Mouse (Mus musculus): Measurements from ENCODE around the gene H2-Aa. TPM values are rescaled to one million over a fixed set of nuclear protein-coding genes. Genes with fewer than 3 reads are reported as not detected.
"Not testable (repeated sequence)": the region's sequence is repeated elsewhere in the genome, so short reads cannot be mapped to it uniquely, and the experiment has no call there.

Gene H2-Aa
- polyA plus RNA-seq, 1 experiment from 2014 or later, result 7.9 TPM

GRCm38 (mm10) chr17:34312185-34312584 is 24.6 kb upstream of the H2-Aa start:
- no peaks in the 10 kb centered on the region for H3K9me3 ChIP-seq (replicated peaks; ENCODE audit: control insufficient read depth, low read length)
- H3K4me1 ChIP-seq (ENCODE audit: control insufficient read depth, insufficient read depth, low read length), result no peaks in the 10 kb centered on the region
- H3K36me3 ChIP-seq (ENCODE audit: control insufficient read depth, insufficient read depth, low read length), result no peaks in the 10 kb centered on the region
- H3K27ac ChIP-seq (ENCODE audit: low read length), result no peak overlapping the region
- H3K4me2 ChIP-seq (ENCODE audit: low read depth, low read length), result no peak overlapping the region
- ATAC-seq (ENCODE audit: insufficient read depth, low FRiP score), result no peak
- no peak overlapping the region for H3K9ac ChIP-seq (ENCODE audit: low read length)
- H3K27me3 ChIP-seq (ENCODE audit: control insufficient read depth, insufficient read depth, low read length), result no peaks in the 10 kb centered on the region
- 85% methylated on average over 1 of the region's 1 CpGs for WGBS
- no peak overlapping the region for H3K4me3 ChIP-seq (replicated peaks; ENCODE audit: low read length)

GRCm38 (mm10) chr17:34310526-34310925 is 22.9 kb upstream of the H2-Aa start:
- 86% methylated on average over 3 of the region's 3 CpGs for WGBS
- not testable (repeated sequence) for H3K27me3 ChIP-seq (ENCODE audit: control insufficient read depth, insufficient read depth, low read length); H3K9me3 ChIP-seq (replicated peaks; ENCODE audit: control insufficient read depth, low read length); H3K9ac ChIP-seq (ENCODE audit: low read length); H3K27ac ChIP-seq (ENCODE audit: low read length); H3K4me1 ChIP-seq (ENCODE audit: control insufficient read depth, insufficient read depth, low read length); ATAC-seq (ENCODE audit: insufficient read depth, low FRiP score); H3K36me3 ChIP-seq (ENCODE audit: control insufficient read depth, insufficient read depth, low read length); H3K4me2 ChIP-seq (ENCODE audit: low read depth, low read length); H3K4me3 ChIP-seq (replicated peaks; ENCODE audit: low read length)

- H3K36me3 ChIP-seq (ENCODE audit: control insufficient read depth, insufficient read depth, low read length), result no peaks in the 10 kb centered on the region
- H3K9me3 ChIP-seq (replicated peaks; ENCODE audit: control insufficient read depth, low read length), result no peaks in the 10 kb centered on the region
- 20% methylated on average over 38 of the region's 38 CpGs for WGBS
- peak; percentile 86 for ATAC-seq (ENCODE audit: insufficient read depth, low FRiP score)
- no peaks in the 10 kb centered on the region for H3K4me1 ChIP-seq (ENCODE audit: control insufficient read depth, insufficient read depth, low read length)
- peak overlapping the region; percentile 79 for H3K9ac ChIP-seq (ENCODE audit: low read length)
- no peaks in the 10 kb centered on the region for H3K27me3 ChIP-seq (ENCODE audit: control insufficient read depth, insufficient read depth, low read length)
- H3K27ac ChIP-seq (ENCODE audit: low read length), result no peak overlapping the region; the same call in 1 of the 2 replicates
- H3K4me3 ChIP-seq (replicated peaks; ENCODE audit: low read length), result peak overlapping the region; percentile 66
- H3K4me2 ChIP-seq (ENCODE audit: low read depth, low read length), result peak overlapping the region; percentile 63
Observed at GRCm38 (mm10) chr17:34309683-34310385, 22.2 kb upstream of the H2-Aa start.

GRCm38 (mm10) chr17:34309225-34309624 is 21.6 kb upstream of the H2-Aa start:
- H3K36me3 ChIP-seq (ENCODE audit: control insufficient read depth, insufficient read depth, low read length), result no peaks in the 10 kb centered on the region

GRCm38 (mm10) chr17:34308161-34308560 is 20.5 kb upstream of the H2-Aa start:
- H3K4me3 ChIP-seq (replicated peaks; ENCODE audit: low read length), result no peak overlapping the region
- H3K9ac ChIP-seq (ENCODE audit: low read length), result no peak overlapping the region
- no peak overlapping the region for H3K4me2 ChIP-seq (ENCODE audit: low read depth, low read length)
- no peak for ATAC-seq (ENCODE audit: insufficient read depth, low FRiP score)
- 78% methylated on average over 4 of the region's 4 CpGs for WGBS
- H3K27me3 ChIP-seq (ENCODE audit: control insufficient read depth, insufficient read depth, low read length), result no peaks in the 10 kb centered on the region
- H3K36me3 ChIP-seq (ENCODE audit: control insufficient read depth, insufficient read depth, low read length), result no peaks in the 10 kb centered on the region
- H3K27ac ChIP-seq (ENCODE audit: low read length), result no peak overlapping the region
- no peaks in the 10 kb centered on the region for H3K4me1 ChIP-seq (ENCODE audit: control insufficient read depth, insufficient read depth, low read length)
- H3K9me3 ChIP-seq (replicated peaks; ENCODE audit: control insufficient read depth, low read length), result no peaks in the 10 kb centered on the region

More at GRCm38 (mm10) chr17:34309225-34309624, 21.6 kb upstream of the H2-Aa start:
- no peaks in the 10 kb centered on the region for H3K9me3 ChIP-seq (replicated peaks; ENCODE audit: control insufficient read depth, low read length)
- H3K4me1 ChIP-seq (ENCODE audit: control insufficient read depth, insufficient read depth, low read length), result no peaks in the 10 kb centered on the region
- 24% methylated on average over 10 of the region's 10 CpGs for WGBS
- H3K4me2 ChIP-seq (ENCODE audit: low read depth, low read length), result peak overlapping the region; percentile 63
- peak overlapping the region; percentile 66 for H3K4me3 ChIP-seq (replicated peaks; ENCODE audit: low read length)
- ATAC-seq (ENCODE audit: insufficient read depth, low FRiP score), result no peak
- no peak overlapping the region; the same call in 1 of the 2 replicates for H3K27ac ChIP-seq (ENCODE audit: low read length)
- peak overlapping the region; percentile 79 for H3K9ac ChIP-seq (ENCODE audit: low read length)
- no peaks in the 10 kb centered on the region for H3K27me3 ChIP-seq (ENCODE audit: control insufficient read depth, insufficient read depth, low read length)

- ATAC-seq (ENCODE audit: insufficient read depth, low FRiP score), result no peak
- no peak overlapping the region for H3K9ac ChIP-seq (ENCODE audit: low read length)
- no peak overlapping the region for H3K4me2 ChIP-seq (ENCODE audit: low read depth, low read length)
- H3K27me3 ChIP-seq (ENCODE audit: control insufficient read depth, insufficient read depth, low read length), result no peaks in the 10 kb centered on the region
- no peak overlapping the region for H3K27ac ChIP-seq (ENCODE audit: low read length)
- H3K9me3 ChIP-seq (replicated peaks; ENCODE audit: control insufficient read depth, low read length), result no peaks in the 10 kb centered on the region
- H3K4me3 ChIP-seq (replicated peaks; ENCODE audit: low read length), result no peak overlapping the region
- H3K36me3 ChIP-seq (ENCODE audit: control insufficient read depth, insufficient read depth, low read length), result no peaks in the 10 kb centered on the region
- H3K4me1 ChIP-seq (ENCODE audit: control insufficient read depth, insufficient read depth, low read length), result no peaks in the 10 kb centered on the region
Observed at GRCm38 (mm10) chr17:34307216-34307615, 19.6 kb upstream of the H2-Aa start.

GRCm38 (mm10) chr17:34306407-34306806 is 18.8 kb upstream of the H2-Aa start:
- Histone ChIP-seq H3K4me1 (ENCODE audit: control insufficient read depth, insufficient read depth, low read length) (no peaks in the 10 kb centered on the region), H3K4me2 (ENCODE audit: low read depth, low read length) (no peak overlapping the region), H3K36me3 (ENCODE audit: control insufficient read depth, insufficient read depth, low read length) (no peaks in the 10 kb centered on the region), H3K27me3 (ENCODE audit: control insufficient read depth, insufficient read depth, low read length) (no peaks in the 10 kb centered on the region), H3K9me3 (replicated peaks; ENCODE audit: control insufficient read depth, low read length) (no peaks in the 10 kb centered on the region), H3K4me3 (replicated peaks; ENCODE audit: low read length) (no peak overlapping the region), H3K9ac (ENCODE audit: low read length) (no peak overlapping the region), H3K27ac (ENCODE audit: low read length) (no peak overlapping the region)
- no peak for ATAC-seq (ENCODE audit: insufficient read depth, low FRiP score)
- WGBS, result 76% methylated on average over 2 of the region's 2 CpGs

- H3K4me3 ChIP-seq (replicated peaks; ENCODE audit: low read length), result no peak within 1 kb of the TSS
- no peaks in the 10 kb centered on the region for H3K27me3 ChIP-seq (ENCODE audit: control insufficient read depth, insufficient read depth, low read length)
- no peaks in the 10 kb centered on the region for H3K4me1 ChIP-seq (ENCODE audit: control insufficient read depth, insufficient read depth, low read length)
- no peaks in the 10 kb centered on the region for H3K9me3 ChIP-seq (replicated peaks; ENCODE audit: control insufficient read depth, low read length)
- no peak within 1 kb of the TSS for H3K9ac ChIP-seq (ENCODE audit: low read length)
- ATAC-seq (ENCODE audit: insufficient read depth, low FRiP score), result peak; percentile 65; the same call in 1 of the 2 replicates
- H3K27ac ChIP-seq (ENCODE audit: low read length), result no peak within 1 kb of the TSS
- no peak within 1 kb of the TSS for H3K4me2 ChIP-seq (ENCODE audit: low read depth, low read length)
- no peaks in the 10 kb centered on the region for H3K36me3 ChIP-seq (ENCODE audit: control insufficient read depth, insufficient read depth, low read length)
Observed at GRCm38 (mm10) chr17:34305380-34306030, 17.9 kb upstream of the H2-Aa start, which contains the start of gene H2-Eb1. TSS of gene H2-Eb1 (plus strand) at chr17:34305867.

GRCm38 (mm10) chr17:34304751-34305150 is 17.1 kb upstream of the H2-Aa start:
- Histone ChIP-seq H3K4me2 (ENCODE audit: low read depth, low read length) (no peak overlapping the region), H3K36me3 (ENCODE audit: control insufficient read depth, insufficient read depth, low read length) (no peaks in the 10 kb centered on the region), H3K9me3 (replicated peaks; ENCODE audit: control insufficient read depth, low read length) (no peaks in the 10 kb centered on the region), H3K4me3 (replicated peaks; ENCODE audit: low read length) (no peak overlapping the region), H3K4me1 (ENCODE audit: control insufficient read depth, insufficient read depth, low read length) (no peaks in the 10 kb centered on the region), H3K27ac (ENCODE audit: low read length) (no peak overlapping the region), H3K9ac (ENCODE audit: low read length) (no peak overlapping the region), H3K27me3 (ENCODE audit: control insufficient read depth, insufficient read depth, low read length) (no peaks in the 10 kb centered on the region)
- WGBS, result 15% methylated on average over 4 of the region's 4 CpGs
- ATAC-seq (ENCODE audit: insufficient read depth, low FRiP score), result no peak; the same call in 1 of the 2 replicates
